Mouse (Mus musculus): ENCODE data around the gene D11Wsu47e. TPM values are rescaled to one million over a fixed set of nuclear protein-coding genes. Genes with fewer than 3 reads are reported as not detected.
A peak's percentile ranks its signal among the peaks of the same experiment; 100 is the strongest.

D11Wsu47e gene
- 26.7 and 28.4 TPM in 2 replicates for polyA plus RNA-seq (2016; fragmentation: Nextera tagmentation; extraction: Ambion mirVana)

DNA sequence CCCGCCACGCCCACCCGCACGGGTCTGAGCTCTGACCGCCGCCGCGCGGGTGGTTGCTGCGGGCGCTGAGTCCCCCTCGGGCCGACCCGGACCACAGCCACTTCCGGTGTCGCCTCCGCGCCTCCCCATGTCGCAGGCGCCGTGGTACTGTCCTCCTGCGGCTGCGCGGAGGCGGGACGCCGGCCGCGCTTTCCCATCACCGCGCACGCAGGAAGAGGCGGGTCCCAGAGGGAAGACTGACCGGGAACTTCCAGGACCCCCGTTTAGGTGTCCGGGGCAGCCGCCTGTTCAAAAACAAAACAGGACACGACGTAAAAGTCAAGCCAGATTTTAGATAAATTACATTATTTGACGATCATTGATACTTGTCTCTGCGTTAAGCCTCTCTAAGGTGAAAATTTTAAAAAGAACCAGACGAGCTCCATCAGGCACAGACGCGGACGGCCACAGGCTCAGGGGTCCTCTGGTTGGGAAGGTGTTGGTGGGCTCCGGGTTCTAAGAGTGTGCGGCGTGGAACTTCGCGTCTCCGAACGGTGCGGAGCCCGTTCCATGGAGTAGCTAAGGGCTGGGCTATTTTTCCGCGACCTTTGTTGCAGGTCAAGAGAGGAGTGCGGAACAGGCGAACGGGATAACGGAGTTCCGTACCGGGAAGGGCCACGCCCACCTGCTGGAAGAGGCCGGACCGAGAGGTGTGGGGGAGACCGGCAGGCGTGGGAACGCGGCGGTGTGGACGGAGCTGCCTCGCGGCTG is at the start of gene D11Wsu47e, which contains the start of gene Fam104a:
Gene D11Wsu47e, plus strand, starts transcription at position 456 of the 750 bp plus-strand sequence.
Gene Fam104a, minus strand, starts transcription at position 199 of the 750 bp plus-strand sequence.
- peaks cover 34% of the 10 kb centered on the region for H3K4me1 ChIP-seq
- under 1% methylated on average over 71 of the region's 73 CpGs for WGBS
- peak within 1 kb of the TSS; percentile 92 for H3K27ac ChIP-seq
- H3K9me3 ChIP-seq (replicated peaks), result no peaks in the 10 kb centered on the region
- H3K4me3 ChIP-seq, result peak within 1 kb of the TSS; percentile 64
- peak; percentile 96 for DNase-seq (ENCODE audit: low spot score)
- no peaks in the 10 kb centered on the region for H3K27me3 ChIP-seq (ENCODE audit: low read depth, poor library complexity, severe bottlenecking)
- peaks cover 26% of the 10 kb centered on the region for H3K36me3 ChIP-seq

DNA sequence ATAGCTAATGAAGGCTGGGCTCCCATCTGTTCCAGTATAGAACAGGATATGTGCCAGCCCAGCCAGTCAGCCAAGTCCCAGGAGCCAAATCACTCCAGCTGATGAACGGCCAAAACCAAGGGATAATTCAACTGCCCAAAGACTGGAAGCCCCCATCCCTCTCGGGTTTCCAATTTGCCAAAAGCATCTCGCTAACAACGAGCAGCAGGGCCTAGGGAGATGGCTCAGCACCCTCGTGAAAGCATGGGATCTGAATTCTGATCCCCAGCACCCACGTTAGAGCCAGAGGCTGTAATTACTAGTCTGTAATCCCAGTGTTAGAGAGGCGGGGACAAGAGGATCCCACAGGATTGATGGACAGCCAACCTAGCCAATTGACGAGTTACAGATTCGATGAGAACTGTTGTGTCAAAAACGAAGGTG is 49.5 kb upstream of the D11Wsu47e start:
- Histone ChIP-seq H3K27ac (no peak overlapping the region), H3K27me3 (ENCODE audit: low read depth, poor library complexity, severe bottlenecking) (no peaks in the 10 kb centered on the region), H3K4me1 (no peaks in the 10 kb centered on the region), H3K9me3 (replicated peaks) (no peaks in the 10 kb centered on the region), H3K36me3 (no peaks in the 10 kb centered on the region), H3K4me3 (no peak overlapping the region)
- 72% methylated on average over 10 of the region's 10 CpGs for WGBS
- no peak for DNase-seq (ENCODE audit: low spot score)

DNA sequence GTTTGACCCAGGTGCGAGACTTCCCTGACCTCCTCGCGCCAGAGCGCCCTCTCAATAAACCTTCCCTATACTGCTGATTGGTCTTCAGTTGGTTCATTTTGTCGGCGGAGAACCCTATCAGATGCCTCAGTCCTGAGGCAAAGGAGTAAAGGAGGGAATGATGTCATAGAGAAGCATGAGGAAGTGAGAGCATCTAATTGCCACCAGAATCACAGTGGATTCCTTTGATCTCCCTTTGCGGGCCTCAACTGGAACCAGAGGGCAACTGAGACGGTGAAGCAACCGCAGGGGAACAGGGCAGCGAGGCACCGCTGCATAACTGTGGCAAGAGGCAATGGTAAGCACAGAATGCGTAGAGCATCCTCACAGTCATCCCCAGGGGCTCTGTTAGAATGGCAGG is 45.5 kb upstream of the D11Wsu47e start:
- 85% methylated on average over 12 of the region's 12 CpGs for WGBS

DNA sequence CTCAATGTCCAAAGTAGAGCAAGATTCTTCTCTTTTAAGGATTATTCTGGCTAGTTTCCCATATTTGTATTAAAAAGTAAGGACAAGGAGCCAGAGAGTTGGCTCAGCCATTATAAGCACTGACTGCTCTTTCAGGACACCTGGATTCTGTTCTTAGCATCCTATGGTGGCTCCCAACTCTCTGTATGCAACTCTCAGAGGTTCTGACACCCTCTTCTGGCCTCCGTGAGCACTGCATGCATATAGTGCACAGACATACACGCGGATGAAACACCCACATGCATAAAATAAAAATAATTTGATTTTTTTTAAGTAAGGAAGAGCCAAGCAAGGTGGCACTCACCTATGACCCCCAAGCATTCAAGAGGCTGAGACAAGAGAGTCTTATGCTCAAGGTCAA is 39.0 kb upstream of the D11Wsu47e start:
- Histone ChIP-seq H3K27me3 (ENCODE audit: low read depth, poor library complexity, severe bottlenecking) (no peaks in the 10 kb centered on the region), H3K9me3 (replicated peaks) (no peaks in the 10 kb centered on the region), H3K27ac (no peak overlapping the region), H3K4me1 (peaks cover 30% of the 10 kb centered on the region), H3K4me3 (no peak overlapping the region), H3K36me3 (no peaks in the 10 kb centered on the region)
- no peak for DNase-seq (ENCODE audit: low spot score)
- 82% methylated on average over 3 of the region's 3 CpGs for WGBS

More for the DNA sequence above, 45.5 kb upstream of the D11Wsu47e start:
- no peaks in the 10 kb centered on the region for H3K27me3 ChIP-seq (ENCODE audit: low read depth, poor library complexity, severe bottlenecking)
- no peak overlapping the region for H3K4me3 ChIP-seq
- no peaks in the 10 kb centered on the region for H3K36me3 ChIP-seq
- DNase-seq (ENCODE audit: low spot score), result no peak
- no peaks in the 10 kb centered on the region for H3K4me1 ChIP-seq
- H3K27ac ChIP-seq, result no peak overlapping the region
- no peaks in the 10 kb centered on the region for H3K9me3 ChIP-seq (replicated peaks)

DNA sequence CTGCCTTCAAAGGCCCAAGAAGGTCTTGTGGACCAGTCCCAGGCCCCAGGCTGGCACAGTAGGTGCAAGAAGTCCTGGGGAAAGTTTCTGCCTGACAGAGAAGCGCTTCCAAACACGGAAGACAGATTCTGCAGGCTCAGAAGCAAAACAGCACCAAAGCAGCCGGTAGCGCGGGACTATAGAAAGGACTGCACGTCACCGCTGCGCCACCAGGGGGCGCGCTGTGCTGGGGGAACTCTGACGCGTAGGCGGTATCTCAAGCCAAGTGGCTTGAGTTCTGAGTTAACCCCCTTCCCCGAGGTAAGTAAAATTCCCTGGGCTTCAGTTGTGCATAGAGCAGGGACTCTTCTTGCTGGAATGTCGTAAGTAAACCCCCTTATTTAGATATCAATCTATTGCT is 36.1 kb upstream of the D11Wsu47e start:
- DNase-seq (ENCODE audit: low spot score), result peak; percentile 91
- Histone ChIP-seq H3K27ac (peak overlapping the region; percentile 98; the same call in 1 of the 2 replicates), H3K9me3 (replicated peaks) (no peaks in the 10 kb centered on the region), H3K4me3 (peak overlapping the region; percentile 26), H3K4me1 (peaks cover 56% of the 10 kb centered on the region), H3K36me3 (peaks cover 18% of the 10 kb centered on the region), H3K27me3 (ENCODE audit: low read depth, poor library complexity, severe bottlenecking) (no peaks in the 10 kb centered on the region)
- WGBS, result 3% methylated on average over 15 of the region's 15 CpGs

DNA sequence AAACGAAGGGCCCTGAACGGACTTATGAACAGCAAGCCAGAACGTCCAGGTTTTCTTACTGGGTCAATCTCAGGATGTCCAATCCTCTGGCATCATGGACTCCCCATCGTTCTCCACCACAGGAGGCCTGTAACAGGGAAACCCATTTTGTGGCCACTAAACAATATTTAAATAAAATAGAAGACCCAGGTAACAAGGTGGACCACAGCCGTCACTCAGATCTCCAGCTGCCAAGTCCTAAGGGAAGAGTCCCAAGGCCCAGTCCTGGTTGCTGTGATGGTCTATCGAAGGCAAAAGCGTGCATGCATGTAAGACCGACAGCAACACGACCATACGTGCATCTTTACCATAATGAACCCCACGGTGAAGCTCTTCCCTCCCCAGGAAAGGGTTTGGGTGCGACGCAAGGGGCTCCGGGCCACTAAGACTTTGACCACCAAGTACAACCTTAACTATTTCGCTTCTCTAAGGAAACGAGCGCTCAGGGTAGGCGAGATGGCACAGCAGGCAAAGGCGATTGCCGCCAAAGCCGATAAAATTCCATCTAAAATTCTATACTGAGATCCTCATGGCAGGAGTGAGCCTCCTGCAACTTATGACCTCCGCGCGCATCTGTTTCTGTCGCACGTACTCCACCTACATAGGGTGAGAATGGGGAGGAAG is 35.4 kb upstream of the D11Wsu47e start, which contains the start of gene Cog1:
Gene Cog1, plus strand, starts transcription at position 480 of the 663 bp plus-strand sequence.
- H3K36me3 ChIP-seq, result peaks cover 24% of the 10 kb centered on the region
- no peaks in the 10 kb centered on the region for H3K27me3 ChIP-seq (ENCODE audit: low read depth, poor library complexity, severe bottlenecking)
- peak within 1 kb of the TSS; percentile 95 for H3K4me3 ChIP-seq
- 40% methylated on average over 26 of the region's 26 CpGs for WGBS
- no peak for DNase-seq (ENCODE audit: low spot score)
- peaks cover 63% of the 10 kb centered on the region for H3K4me1 ChIP-seq
- no peaks in the 10 kb centered on the region for H3K9me3 ChIP-seq (replicated peaks)
- H3K27ac ChIP-seq, result peak within 1 kb of the TSS; percentile 98

DNA sequence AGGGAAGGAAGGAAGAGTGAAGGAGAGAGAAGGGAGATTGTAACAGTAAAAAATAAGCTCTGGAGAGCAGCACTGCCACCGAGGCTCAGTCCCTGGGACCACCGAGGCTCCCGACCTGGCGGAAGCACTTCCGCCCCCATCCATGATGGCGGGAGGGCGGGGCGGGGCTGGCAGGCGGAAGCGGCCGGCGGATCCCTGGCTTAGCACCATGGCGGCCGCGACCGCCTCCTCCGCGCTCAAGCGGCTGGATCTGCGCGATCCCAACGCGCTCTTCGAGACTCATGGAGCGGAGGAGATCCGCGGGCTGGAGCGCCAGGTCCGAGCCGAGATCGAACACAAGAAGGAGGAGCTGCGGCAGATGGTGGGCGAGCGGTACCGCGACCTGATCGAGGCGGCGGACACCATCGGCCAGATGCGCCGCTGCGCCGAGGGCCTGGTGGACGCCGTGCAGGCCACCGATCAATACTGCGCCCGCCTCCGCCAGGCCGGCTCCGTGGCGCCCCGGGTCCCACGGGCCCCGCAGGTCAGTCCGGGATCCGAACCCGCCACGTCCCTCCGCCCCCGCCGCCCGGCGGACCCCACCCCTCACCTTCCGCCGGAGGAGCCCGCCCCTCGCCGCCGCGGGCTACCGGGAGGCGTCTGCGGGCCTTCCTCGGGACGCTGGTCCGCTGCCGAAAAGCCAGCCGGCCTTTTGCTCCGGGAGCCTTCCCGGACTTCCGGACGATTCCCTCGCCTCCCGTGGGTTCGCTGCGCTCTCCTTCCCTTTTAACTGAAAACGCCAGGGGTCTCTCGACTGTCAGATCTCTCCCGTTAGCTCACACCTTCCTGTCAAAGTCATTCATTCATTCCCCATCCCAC is 34.6 kb upstream of the D11Wsu47e start, which contains the start of gene Slc39a11:
Gene Slc39a11, minus strand, starts transcription at position 727 of the 858 bp plus-strand sequence.
- Histone ChIP-seq H3K4me3 (peak within 1 kb of the TSS; percentile 95), H3K9me3 (replicated peaks) (no peaks in the 10 kb centered on the region), H3K27me3 (ENCODE audit: low read depth, poor library complexity, severe bottlenecking) (no peaks in the 10 kb centered on the region), H3K4me1 (peaks cover 71% of the 10 kb centered on the region), H3K36me3 (peaks cover 32% of the 10 kb centered on the region), H3K27ac (peak within 1 kb of the TSS; percentile 98)
- DNase-seq (ENCODE audit: low spot score), result peak; percentile 88
- under 1% methylated on average over 91 of the region's 91 CpGs for WGBS

DNA sequence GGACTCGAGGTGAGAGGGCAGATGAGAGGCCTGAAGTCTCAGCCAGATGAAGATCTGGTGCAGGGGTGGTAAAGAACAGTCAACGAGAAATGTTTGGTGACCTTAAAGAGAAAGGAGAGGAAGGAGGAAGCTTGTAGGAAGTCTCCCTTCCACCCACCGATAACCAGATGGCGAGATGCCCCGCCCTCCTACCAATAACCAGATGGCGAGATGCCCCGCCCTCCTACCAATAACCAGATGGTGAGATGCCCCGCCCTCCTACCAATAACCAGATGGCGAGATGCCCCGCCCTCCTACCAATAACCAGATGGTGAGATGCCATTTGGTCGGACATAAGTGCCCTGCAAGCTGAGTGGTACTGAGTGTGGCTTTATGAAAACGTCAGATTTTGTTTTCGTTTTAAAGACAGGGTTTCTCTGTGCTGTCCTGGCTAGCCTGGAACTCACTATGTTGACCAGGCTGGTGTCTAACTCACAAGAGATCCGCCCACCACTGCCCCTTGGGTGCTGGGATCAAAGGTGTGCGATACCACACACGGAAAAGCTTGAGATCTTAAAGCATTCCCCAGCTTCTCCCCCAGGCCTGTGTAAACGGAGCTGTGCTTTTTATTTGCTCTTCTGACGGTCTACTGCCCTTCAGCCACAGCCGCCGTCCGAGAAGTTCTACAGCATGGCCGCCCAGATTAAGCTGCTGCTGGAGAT is 32.9 kb upstream of the D11Wsu47e start:
- peak overlapping the region; percentile 66 for H3K27ac ChIP-seq
- WGBS, result 56% methylated on average over 22 of the region's 22 CpGs

DNA sequence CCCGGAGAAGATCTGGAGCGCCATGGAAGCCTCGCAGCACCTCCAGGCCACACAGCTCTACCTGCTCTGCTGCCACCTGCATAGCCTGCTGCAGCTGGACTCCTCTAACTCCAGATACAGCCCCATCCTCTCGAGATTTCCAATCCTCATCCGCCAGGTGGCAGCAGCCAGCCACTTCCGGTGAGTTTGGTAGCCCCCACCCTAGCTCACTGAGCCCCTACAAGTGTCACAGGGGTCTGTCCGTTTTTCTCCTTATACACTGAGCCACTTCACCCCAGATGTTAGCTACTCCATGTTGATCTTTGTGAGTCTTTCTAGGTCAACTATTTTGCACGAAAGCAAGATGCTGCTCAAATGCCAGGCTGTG is 32.3 kb upstream of the D11Wsu47e start:
- Histone ChIP-seq H3K36me3 (peaks cover 55% of the 10 kb centered on the region), H3K27ac (0 out of 2 replicates have a peak overlapping the region, but pooled peaks have one; percentile 17), H3K27me3 (ENCODE audit: low read depth, poor library complexity, severe bottlenecking) (no peaks in the 10 kb centered on the region), H3K4me1 (peaks cover 84% of the 10 kb centered on the region), H3K4me3 (no peak overlapping the region), H3K9me3 (replicated peaks) (no peaks in the 10 kb centered on the region)
- 49% methylated on average over 8 of the region's 8 CpGs for WGBS
- peak; percentile 75 for DNase-seq (ENCODE audit: low spot score)

More for the DNA sequence above, 32.9 kb upstream of the D11Wsu47e start:
- Histone ChIP-seq H3K4me3 (0 out of 2 replicates have a peak overlapping the region, but pooled peaks have one; percentile 16), H3K9me3 (replicated peaks) (no peaks in the 10 kb centered on the region), H3K4me1 (peaks cover 87% of the 10 kb centered on the region), H3K27me3 (ENCODE audit: low read depth, poor library complexity, severe bottlenecking) (no peaks in the 10 kb centered on the region), H3K36me3 (peaks cover 50% of the 10 kb centered on the region)
- no peak for DNase-seq (ENCODE audit: low spot score)

DNA sequence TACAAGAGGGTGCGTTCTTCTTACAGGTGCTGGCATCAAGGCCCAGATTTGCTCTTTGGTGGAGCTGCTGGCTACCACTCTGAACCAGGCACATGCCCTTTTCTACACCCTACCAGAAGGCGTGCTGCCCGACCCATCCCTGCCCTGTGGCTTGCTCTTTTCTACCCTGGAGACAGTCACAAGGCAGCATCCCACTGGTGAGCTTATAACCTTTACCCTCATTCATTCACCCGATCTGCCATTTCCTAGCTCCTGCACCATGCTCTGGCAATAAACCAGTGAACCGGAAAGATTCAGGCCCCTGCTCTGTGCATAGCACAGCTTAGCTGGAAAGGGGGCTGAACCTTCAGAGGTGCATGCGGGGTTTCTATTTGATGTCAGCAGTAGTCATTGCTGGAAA is 31.7 kb upstream of the D11Wsu47e start:
- WGBS, result 94% methylated on average over 6 of the region's 6 CpGs
- DNase-seq (ENCODE audit: low spot score), result no peak

DNA sequence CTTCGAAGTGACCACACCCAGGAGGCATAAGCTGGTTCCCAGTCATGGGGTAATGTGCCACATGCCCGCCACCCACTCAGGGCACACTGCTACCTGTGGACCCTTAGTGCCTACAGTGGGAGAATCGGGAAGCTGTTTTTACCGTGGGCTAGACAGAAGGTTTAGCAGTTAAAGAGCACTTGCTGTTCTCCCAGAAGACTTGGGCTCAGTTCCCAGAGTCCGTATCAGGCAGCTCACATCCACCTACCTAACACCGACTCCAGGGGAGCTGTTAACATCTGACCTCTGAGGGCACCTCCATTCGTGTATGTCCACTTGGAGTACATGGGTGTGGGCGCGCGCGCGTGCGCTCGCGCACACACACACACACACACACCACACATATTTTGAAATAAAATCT is 30.1 kb upstream of the D11Wsu47e start:
- Histone ChIP-seq H3K9me3 (replicated peaks) (no peaks in the 10 kb centered on the region), H3K27me3 (ENCODE audit: low read depth, poor library complexity, severe bottlenecking) (no peaks in the 10 kb centered on the region), H3K4me3 (no peak overlapping the region), H3K4me1 (peaks cover 74% of the 10 kb centered on the region), H3K27ac (peak overlapping the region; percentile 79), H3K36me3 (peaks cover 77% of the 10 kb centered on the region)
- peak; percentile 40 for DNase-seq (ENCODE audit: low spot score)
- 84% methylated on average over 15 of the region's 15 CpGs for WGBS

More for the DNA sequence above, 31.7 kb upstream of the D11Wsu47e start:
- Histone ChIP-seq H3K9me3 (replicated peaks) (no peaks in the 10 kb centered on the region), H3K27ac (peak overlapping the region; percentile 10; the same call in 1 of the 2 replicates), H3K4me3 (no peak overlapping the region), H3K4me1 (peaks cover 85% of the 10 kb centered on the region), H3K27me3 (ENCODE audit: low read depth, poor library complexity, severe bottlenecking) (no peaks in the 10 kb centered on the region), H3K36me3 (peaks cover 61% of the 10 kb centered on the region)
